Mouse (Mus musculus) stomach, postnatal 0 days (tissue): ENCODE measurements around the gene Olfr1444.

Experiments used
- CTCF ChIP-seq: IDR thresholded peaks from 2 replicates; pipeline ENCODE4 v1.5.1; 2016; ENCODE audit warnings: antibody characterized with exemption, low read depth, mild to moderate bottlenecking, moderate library complexity
- EP300 ChIP-seq: optimal IDR thresholded peaks from 2 replicates; pipeline ENCODE3; 2016; ENCODE audit warnings: antibody characterized with exemption

DNA sequence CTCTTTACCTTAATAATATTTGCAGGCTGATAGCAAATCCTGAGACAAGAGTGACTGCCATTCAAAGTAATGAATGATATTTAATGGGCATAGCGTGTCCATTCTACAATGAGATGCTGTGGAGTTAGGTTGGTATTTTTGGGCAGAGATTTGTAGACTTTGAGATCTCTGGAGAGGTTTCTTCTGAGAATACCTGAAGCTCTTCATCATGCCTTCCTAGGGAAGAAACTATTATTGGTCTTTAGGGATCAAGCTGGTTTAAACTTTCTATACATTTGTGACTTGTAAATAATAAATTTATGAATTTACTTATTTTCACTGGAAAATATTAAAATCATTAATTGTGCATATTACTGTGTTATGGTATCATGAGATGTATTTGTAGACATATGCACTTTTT, 36.3 kb downstream of the Olfr1444 start, which contains the start of gene Olfr1446:
- TF ChIP-seq CTCF = no peak
- TF ChIP-seq EP300 = no peak
